Mouse (Mus musculus): ENCODE measurements around the gene Supt20. TPM values are rescaled to one million over a fixed set of nuclear protein-coding genes. Genes with fewer than 3 reads are reported as not detected.
"Not testable (repeated sequence)": the region's sequence is repeated elsewhere in the genome, so short reads cannot be mapped to it uniquely, and the experiment has no call there.

Gene Supt20
- polyA plus RNA-seq, 1 experiment from 2014 or later, result 89.7 TPM

DNA sequence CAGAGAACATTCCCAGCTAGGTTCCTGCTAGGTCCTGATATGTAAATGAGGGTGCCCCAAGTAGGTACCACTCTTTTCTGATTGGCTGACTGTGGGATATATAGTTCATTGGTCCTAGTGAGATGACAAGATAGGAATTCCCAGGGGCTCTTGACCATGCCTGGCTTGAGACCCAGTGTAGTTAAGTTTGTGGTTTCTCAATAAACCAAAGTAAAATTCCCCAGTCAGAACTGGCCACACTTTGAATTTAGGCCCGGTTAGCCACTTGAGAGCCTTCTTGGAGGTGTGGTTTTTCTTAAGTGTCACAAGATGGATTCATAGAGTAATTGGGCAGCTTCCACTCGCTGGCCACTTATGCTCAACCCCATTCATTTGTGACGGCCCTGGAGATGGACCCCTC is 20.5 kb upstream of the Supt20 start:
- ATAC-seq (ENCODE audit: borderline replicate concordance, extremely low read depth, low FRiP score, low TSS enrichment), result no peak
- Histone ChIP-seq H3K27me3 (no peaks in the 10 kb centered on the region), H3K4me3 (no peak overlapping the region), H3K9me3 (no peaks in the 10 kb centered on the region), H3K36me3 (no peaks in the 10 kb centered on the region), H3K27ac (no peak overlapping the region), H3K4me1 (0 out of 2 replicates have a peak, but pooled peaks cover 4% of the 10 kb centered on the region), H3K4me2 (no peak overlapping the region), H3K9ac (no peak overlapping the region)
- WGBS, result 26% methylated on average over 3 of the region's 3 CpGs

DNA sequence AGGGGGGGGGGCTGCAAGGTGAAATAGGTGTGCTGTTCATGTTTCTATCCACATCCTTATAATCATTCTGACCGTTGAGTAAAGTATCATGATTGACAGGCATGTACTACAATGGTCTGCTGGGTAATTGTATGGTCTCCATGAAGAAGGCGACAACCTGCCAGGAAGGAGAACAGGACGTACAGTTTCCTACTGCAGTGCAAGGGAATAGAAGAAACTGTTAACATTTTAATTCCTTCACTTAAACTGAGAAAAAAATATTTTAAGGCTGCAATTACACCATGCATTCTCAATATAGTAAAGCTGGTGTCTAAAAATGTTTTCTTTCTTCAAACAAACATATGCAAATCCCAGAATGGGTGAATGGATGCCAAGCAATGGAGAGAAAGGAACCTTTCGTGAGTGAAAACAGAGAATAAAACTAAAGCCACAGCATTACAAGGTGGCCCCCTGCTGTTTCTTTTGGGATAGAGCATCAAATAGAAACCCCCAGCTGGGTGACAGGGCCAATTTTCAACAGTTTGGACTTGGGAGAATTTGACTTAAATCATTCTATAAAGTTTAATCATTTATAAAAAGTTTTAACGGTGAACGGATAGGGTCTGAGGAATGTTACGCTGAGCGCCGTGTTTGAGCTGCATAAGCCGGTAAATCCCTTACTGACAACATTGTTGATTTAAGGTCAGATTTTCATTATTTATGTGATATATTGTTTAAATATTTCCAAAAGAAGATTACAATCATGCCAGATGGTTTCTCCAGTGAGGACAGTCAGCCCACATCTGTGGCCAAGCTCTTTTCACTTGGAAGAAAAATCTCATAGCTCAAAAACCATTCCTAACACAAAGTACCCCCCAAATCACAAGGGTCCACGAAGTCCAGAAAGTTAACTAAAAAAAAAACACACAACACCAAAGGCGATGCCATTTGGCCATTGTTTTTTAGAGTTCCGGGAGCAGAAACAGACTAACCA is 19.8 kb upstream of the Supt20 start:
- no peaks in the 10 kb centered on the region for H3K27me3 ChIP-seq
- ATAC-seq (ENCODE audit: borderline replicate concordance, extremely low read depth, low FRiP score, low TSS enrichment), result no peak
- no peak overlapping the region for H3K4me2 ChIP-seq
- 41% methylated on average over 13 of the region's 13 CpGs for WGBS
- H3K27ac ChIP-seq, result no peak overlapping the region
- H3K9ac ChIP-seq, result no peak overlapping the region
- H3K36me3 ChIP-seq, result no peaks in the 10 kb centered on the region
- no peaks in the 10 kb centered on the region for H3K9me3 ChIP-seq
- 0 out of 2 replicates have a peak, but pooled peaks cover 4% of the 10 kb centered on the region for H3K4me1 ChIP-seq
- H3K4me3 ChIP-seq, result no peak overlapping the region

DNA sequence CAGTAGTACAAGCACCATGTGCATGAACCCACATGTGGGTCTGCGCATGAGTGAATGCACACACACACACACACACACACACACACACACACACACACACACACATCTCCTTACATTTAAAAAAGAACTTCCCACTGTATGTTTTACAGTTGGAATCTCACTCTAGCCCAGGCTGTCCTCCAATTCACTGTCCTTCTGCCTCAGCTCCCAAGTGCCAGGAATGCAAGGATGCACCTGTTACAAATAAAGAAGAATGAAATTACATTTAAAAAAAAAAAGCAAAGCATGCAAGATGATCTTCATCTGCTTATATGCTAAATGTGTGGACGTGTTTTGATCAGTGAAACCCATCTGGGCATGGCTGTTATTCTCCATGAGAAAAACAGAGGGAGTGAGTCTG is 15.8 kb upstream of the Supt20 start:
- H3K36me3 ChIP-seq, result no peaks in the 10 kb centered on the region
- no peak overlapping the region for H3K4me2 ChIP-seq
- 67% methylated on average over 2 of the region's 2 CpGs for WGBS
- H3K4me1 ChIP-seq, result 0 out of 2 replicates have a peak, but pooled peaks cover 4% of the 10 kb centered on the region
- no peaks in the 10 kb centered on the region for H3K27me3 ChIP-seq
- H3K27ac ChIP-seq, result no peak overlapping the region
- no peak overlapping the region for H3K9ac ChIP-seq
- H3K9me3 ChIP-seq, result no peaks in the 10 kb centered on the region
- ATAC-seq (ENCODE audit: borderline replicate concordance, extremely low read depth, low FRiP score, low TSS enrichment), result no peak
- H3K4me3 ChIP-seq, result no peak overlapping the region

DNA sequence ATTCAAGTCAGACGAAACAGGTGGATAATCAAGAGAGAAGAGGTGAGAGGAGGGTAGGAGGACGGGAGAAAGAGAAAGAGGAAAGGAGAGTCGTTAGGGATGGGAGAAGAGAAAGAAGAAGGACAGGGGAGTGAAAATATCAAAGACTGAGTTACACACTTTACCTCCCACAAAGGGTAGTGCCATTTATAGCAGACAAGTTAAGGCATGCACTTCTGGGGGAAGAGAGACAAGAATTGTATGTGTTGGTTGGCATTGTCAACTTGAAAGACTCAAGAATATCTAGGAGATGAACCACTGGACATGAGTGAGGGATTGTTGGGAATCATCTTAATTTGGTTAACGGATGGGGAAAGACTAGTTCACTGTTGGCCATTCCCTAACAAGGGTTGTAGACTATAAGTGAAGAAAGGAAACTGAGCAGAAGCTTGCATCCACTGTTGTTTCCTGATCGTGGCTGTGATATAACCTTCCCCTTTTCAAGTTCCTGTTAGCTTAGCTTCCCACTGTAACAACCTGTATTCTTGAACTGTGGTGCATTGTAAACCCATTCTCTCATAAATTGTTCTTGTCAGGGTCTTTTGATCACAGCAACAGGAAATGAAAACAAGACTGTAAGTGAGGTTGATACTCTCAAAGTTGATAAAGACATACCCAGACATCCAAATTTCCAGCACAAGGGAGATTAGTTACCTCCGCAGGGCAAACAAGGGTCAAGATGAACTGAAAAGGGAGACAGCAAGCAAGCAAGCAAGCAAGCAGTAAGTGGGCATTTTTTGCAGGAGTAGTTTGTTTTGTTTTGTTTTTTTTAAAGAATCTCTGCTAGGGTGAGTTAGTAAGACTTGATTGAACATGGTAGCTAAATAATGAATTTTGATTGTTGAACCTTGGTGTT is 11.1 kb upstream of the Supt20 start:
- 60% methylated on average over 6 of the region's 6 CpGs for WGBS
- Histone ChIP-seq H3K4me2 (no peak overlapping the region), H3K9me3 (no peaks in the 10 kb centered on the region), H3K27me3 (no peaks in the 10 kb centered on the region), H3K4me1 (no peaks in the 10 kb centered on the region), H3K36me3 (no peaks in the 10 kb centered on the region), H3K27ac (no peak overlapping the region), H3K4me3 (no peak overlapping the region), H3K9ac (no peak overlapping the region)
- no peak for ATAC-seq (ENCODE audit: borderline replicate concordance, extremely low read depth, low FRiP score, low TSS enrichment)

DNA sequence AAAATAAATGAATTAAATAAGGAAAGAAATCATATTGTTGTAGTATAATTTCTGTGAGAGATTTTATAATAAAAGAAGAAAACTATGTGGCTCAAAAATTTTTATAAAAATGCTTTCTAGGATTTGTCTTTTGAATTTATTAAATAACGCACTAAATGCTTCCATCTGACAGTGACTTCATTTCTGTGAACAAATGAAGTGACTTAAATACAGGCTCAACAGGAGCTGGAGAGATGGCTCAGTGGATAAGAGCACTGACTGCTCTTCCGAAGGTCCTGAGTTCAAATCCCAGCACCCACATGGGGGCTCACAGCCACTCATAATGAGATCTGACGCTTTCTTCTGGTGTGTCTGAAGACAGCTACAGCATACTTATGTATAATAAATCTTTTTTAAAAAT is 7.4 kb upstream of the Supt20 start:
- H3K36me3 ChIP-seq, result no peaks in the 10 kb centered on the region
- ATAC-seq (ENCODE audit: borderline replicate concordance, extremely low read depth, low FRiP score, low TSS enrichment), result no peak
- H3K9me3 ChIP-seq, result no peaks in the 10 kb centered on the region
- H3K9ac ChIP-seq, result no peak overlapping the region
- H3K4me3 ChIP-seq, result no peak overlapping the region
- no peak overlapping the region for H3K4me2 ChIP-seq
- no peak overlapping the region for H3K27ac ChIP-seq
- 85% methylated on average over 3 of the region's 3 CpGs for WGBS
- no peaks in the 10 kb centered on the region for H3K4me1 ChIP-seq
- H3K27me3 ChIP-seq, result no peaks in the 10 kb centered on the region

DNA sequence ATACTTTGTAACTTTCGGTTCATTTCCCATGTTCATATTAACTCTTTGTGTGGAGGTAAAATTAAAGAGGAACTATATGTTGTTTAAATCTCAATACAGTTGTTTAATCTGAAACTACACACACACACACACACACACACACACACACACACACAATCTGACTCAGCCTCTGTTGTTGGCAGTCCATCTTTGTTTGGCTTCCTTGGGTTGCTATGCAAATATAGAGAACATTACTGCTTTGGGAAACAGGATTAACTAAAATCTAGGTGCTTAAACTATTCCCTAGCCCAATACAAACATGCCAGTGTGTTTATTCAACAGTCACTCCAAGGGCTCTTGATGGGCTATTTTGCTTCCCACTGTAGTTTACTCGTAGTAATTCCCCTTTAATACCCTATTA is 5.4 kb upstream of the Supt20 start:
- Histone ChIP-seq H3K4me2 (no peak overlapping the region), H3K36me3 (no peaks in the 10 kb centered on the region), H3K9ac (no peak overlapping the region), H3K27me3 (no peaks in the 10 kb centered on the region), H3K27ac (no peak overlapping the region), H3K9me3 (no peaks in the 10 kb centered on the region), H3K4me1 (no peaks in the 10 kb centered on the region), H3K4me3 (no peak overlapping the region)
- ATAC-seq (ENCODE audit: borderline replicate concordance, extremely low read depth, low FRiP score, low TSS enrichment), result no peak
- 39% methylated on average over 2 of the region's 2 CpGs for WGBS

DNA sequence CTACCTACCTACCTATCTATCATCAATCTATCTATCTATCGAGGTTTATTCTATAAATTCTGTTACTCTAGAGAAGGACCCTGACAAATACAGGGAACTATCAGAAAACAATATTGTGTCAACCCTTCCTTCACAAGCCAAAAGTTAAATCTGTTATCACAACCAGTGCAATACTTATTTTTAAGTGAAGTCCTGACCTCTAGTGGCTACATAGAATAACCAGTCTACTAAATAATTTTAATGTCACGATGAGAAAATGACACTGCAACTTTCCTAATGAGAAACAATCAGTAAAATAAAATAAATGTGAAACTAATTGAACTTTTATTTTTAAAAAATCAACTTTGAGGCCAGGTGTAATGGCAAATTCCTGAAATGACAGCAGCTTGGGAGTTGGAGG is 3.5 kb upstream of the Supt20 start:
- Histone ChIP-seq H3K27me3 (no peaks in the 10 kb centered on the region), H3K4me1 (no peaks in the 10 kb centered on the region), H3K9ac (no peak overlapping the region), H3K9me3 (no peaks in the 10 kb centered on the region), H3K4me2 (no peak overlapping the region), H3K4me3 (no peak overlapping the region), H3K27ac (no peak overlapping the region), H3K36me3 (no peaks in the 10 kb centered on the region)
- 26% methylated on average over 2 of the region's 2 CpGs for WGBS
- no peak for ATAC-seq (ENCODE audit: borderline replicate concordance, extremely low read depth, low FRiP score, low TSS enrichment)

DNA sequence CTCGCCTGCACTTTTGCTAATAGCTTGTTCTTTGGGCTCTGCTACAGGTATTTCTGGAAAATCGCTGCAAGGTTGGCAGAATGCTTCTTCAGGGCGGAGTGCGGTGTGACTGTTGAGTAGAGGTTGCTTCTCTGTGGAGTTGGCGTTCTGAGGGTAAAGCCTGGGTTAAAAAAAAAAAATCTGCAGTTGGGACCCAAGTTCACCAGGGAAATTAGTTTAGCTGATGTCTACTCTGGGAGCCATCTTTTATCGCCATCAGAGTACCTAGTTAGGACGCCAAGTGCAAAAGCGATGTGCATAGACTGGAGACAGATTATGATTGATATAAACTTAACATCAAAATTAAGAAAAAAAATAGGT is 429 bp downstream of the Supt20 start:
- no peak for ATAC-seq (ENCODE audit: borderline replicate concordance, extremely low read depth, low FRiP score, low TSS enrichment)
- peaks cover 19% of the 10 kb centered on the region for H3K36me3 ChIP-seq
- WGBS, result 0% methylated on average over 8 of the region's 8 CpGs
- peak overlapping the region; percentile 68 for H3K9ac ChIP-seq
- no peaks in the 10 kb centered on the region for H3K9me3 ChIP-seq
- peak overlapping the region; percentile 93 for H3K27ac ChIP-seq
- H3K4me1 ChIP-seq, result peaks cover 2% of the 10 kb centered on the region; the same call in 1 of the 2 replicates
- peak overlapping the region; percentile 59 for H3K4me2 ChIP-seq
- H3K4me3 ChIP-seq, result peak overlapping the region; percentile 58
- H3K27me3 ChIP-seq, result no peaks in the 10 kb centered on the region

DNA sequence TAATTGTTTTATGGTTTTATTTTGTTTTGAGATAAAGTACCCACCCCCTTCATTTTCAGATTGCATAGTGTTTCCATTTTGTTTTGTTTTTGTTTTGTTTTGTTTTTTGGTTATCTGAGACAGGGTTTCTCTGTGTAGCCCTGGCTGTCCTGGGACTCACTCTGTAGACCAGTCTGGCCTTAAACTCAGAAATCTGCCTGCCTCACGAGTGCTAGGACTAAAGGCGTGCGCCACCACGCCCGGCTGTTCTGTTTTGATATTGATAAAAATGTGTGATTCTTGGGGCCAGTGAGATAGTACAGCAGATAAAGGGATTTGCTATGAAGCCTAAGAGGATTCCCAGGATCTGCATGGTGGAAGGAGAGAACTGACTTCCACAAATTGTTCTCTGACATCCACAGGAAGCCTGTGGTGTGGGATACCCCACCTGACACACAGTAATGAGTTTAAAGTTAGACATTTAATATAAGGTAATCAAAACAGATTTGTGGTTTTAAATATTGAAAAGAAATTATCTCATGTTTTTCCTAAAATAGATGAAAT is 7.2 kb downstream of the Supt20 start:
- H3K27me3 ChIP-seq, result no peaks in the 10 kb centered on the region

DNA sequence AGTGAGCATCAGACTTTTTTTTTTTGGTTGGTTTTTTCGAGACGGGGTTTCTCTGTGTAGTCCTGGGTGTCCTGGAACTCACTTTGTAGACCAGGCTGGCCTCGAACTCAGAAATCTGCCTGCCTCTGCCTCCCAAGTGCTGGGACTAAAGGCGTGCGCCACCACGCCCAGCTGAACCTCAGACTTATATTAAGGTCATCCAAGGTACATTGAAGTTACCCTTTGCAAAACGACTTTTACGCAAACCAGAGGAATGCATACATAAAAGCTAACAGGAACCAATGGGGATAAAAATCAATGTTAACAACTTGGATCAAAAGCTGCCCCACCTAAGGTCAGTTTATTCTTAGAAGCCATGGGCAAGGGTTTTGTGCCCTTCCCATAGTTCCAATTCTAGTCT is 11.5 kb downstream of the Supt20 start:
- not testable (repeated sequence) for H3K9ac ChIP-seq; H3K4me3 ChIP-seq; ATAC-seq (ENCODE audit: borderline replicate concordance, extremely low read depth, low FRiP score, low TSS enrichment); H3K27me3 ChIP-seq; H3K27ac ChIP-seq; H3K4me2 ChIP-seq; H3K9me3 ChIP-seq; H3K4me1 ChIP-seq
- H3K36me3 ChIP-seq, result peaks cover 78% of the 10 kb centered on the region
- 95% methylated on average over 8 of the region's 8 CpGs for WGBS

More for the DNA sequence above, 7.2 kb downstream of the Supt20 start:
- H3K4me2 ChIP-seq, result no peak overlapping the region
- 66% methylated on average over 5 of the region's 5 CpGs for WGBS
- no peak for ATAC-seq (ENCODE audit: borderline replicate concordance, extremely low read depth, low FRiP score, low TSS enrichment)
- peaks cover 69% of the 10 kb centered on the region for H3K36me3 ChIP-seq
- H3K9ac ChIP-seq, result no peak overlapping the region
- H3K27ac ChIP-seq, result no peak overlapping the region
- no peak overlapping the region for H3K4me3 ChIP-seq
- H3K4me1 ChIP-seq, result peaks cover 2% of the 10 kb centered on the region; the same call in 1 of the 2 replicates
- H3K9me3 ChIP-seq, result no peaks in the 10 kb centered on the region

DNA sequence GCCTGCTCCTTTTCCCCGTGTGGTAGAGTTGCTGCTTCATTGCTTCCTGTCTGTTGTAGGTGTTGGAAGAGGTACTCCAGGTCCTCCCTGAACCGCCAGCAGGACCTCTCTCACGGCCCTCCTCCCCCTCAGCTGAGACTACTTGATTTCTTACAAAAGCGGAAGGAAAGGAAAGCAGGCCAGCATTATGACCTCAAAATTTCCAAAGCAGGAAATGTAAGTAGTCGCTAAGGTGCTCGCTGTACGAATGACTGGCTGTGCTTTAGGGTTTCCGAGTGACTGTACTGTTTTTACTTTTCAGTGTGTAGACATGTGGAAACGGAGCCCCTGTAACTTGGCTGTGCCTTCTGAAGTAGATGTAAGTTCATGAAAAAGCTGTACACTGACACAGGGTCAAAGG is 16.4 kb downstream of the Supt20 start:
- Histone ChIP-seq H3K4me2 (no peak overlapping the region), H3K4me3 (no peak overlapping the region), H3K9me3 (no peaks in the 10 kb centered on the region), H3K9ac (no peak overlapping the region), H3K27ac (no peak overlapping the region), H3K27me3 (no peaks in the 10 kb centered on the region), H3K36me3 (peaks cover 78% of the 10 kb centered on the region), H3K4me1 (no peaks in the 10 kb centered on the region)
- no peak for ATAC-seq (ENCODE audit: borderline replicate concordance, extremely low read depth, low FRiP score, low TSS enrichment)
- 82% methylated on average over 9 of the region's 9 CpGs for WGBS
